Mouse (Mus musculus) midbrain, embryonic 14.5 days (tissue): ENCODE measurements around the gene Slc45a3. TPM values are rescaled to one million over a fixed set of nuclear protein-coding genes. Genes with fewer than 3 reads are reported as not detected.

ENCODE experiments used
- ATAC-seq: fragments of 200-750 bp; cut with Nextera tagmentation; 2 replicates; pipeline ENCODE4 v1.8.0; 2017; ENCODE audit warnings: moderate number of reproducible peaks, moderate library complexity; ENCODE audit not compliant: low FRiP score, low TSS enrichment
- DNase-seq: peaks from one replicate; pipeline ENCODE4 v3.0.0-alpha.2; 2015
- H3K27ac ChIP-seq: fragments of 300-500 bp; sonication (generic); replicated peaks from 2 replicates; pipeline ENCODE4 v1.5.1; 2014; ENCODE audit warnings: mild to moderate bottlenecking, low read depth, low read length, moderate library complexity
- H3K27me3 ChIP-seq: fragments of 300-500 bp; sonication (generic); 2 replicates; pipeline ENCODE4 v1.6.1; 2014; ENCODE audit warnings: low read length, control low read depth, mixed read lengths; ENCODE audit not compliant: control insufficient read depth, insufficient read depth
- H3K36me3 ChIP-seq: fragments of 300-500 bp; sonication (generic); 2 replicates; pipeline ENCODE4 v1.6.1; 2014; ENCODE audit warnings: low read length, control low read depth; ENCODE audit not compliant: control insufficient read depth, insufficient read depth
- H3K4me1 ChIP-seq: fragments of 300-500 bp; sonication (generic); 2 replicates; pipeline ENCODE4 v1.6.1; 2014; ENCODE audit warnings: mild to moderate bottlenecking, antibody characterized with exemption, low read length, control low read depth; ENCODE audit not compliant: control insufficient read depth, insufficient read depth
- H3K4me2 ChIP-seq: fragments of 300-500 bp; sonication (generic); 2 replicates; pipeline ENCODE4 v1.6.1; 2014; ENCODE audit warnings: mild to moderate bottlenecking, low read length, moderate library complexity
- H3K4me3 ChIP-seq: fragments of 300-500 bp; sonication (generic); replicated peaks from 2 replicates; pipeline ENCODE4 v1.5.1; 2014; ENCODE audit warnings: low read depth, low read length
- H3K9ac ChIP-seq: fragments of 300-500 bp; sonication (generic); replicated peaks from 2 replicates; pipeline ENCODE4 v1.6.1; 2014; ENCODE audit warnings: mild to moderate bottlenecking, low read length, moderate library complexity
- H3K9me3 ChIP-seq: fragments of 300-500 bp; sonication (generic); 2 replicates; pipeline ENCODE4 v1.6.1; 2016; ENCODE audit warnings: low read length, control low read depth, mixed read lengths; ENCODE audit not compliant: control insufficient read depth
- WGBS: fragments of 180-500 bp; shearing (Covaris S2); extraction: QIAGEN DNeasy Blood & Tissue Kit; methylation state at CpG from one replicate; pipeline ENCODE4 v1.1.7; 2014; 5-methylcytosine and 5-hydroxymethylcytosine counted together
- polyA plus RNA-seq: library from polyadenylated mRNA; unstranded; fragments of >200 nt; fragmentation: Nextera tagmentation; extraction: Ambion mirVana; gene quantifications from 2 replicates; pipeline ENCODE4 v1.2.1, GENCODE M21; 2014

Slc45a3 gene
- polyA plus RNA-seq, 1 experiment from 2014 or later = 6.4 TPM

GRCm38 (mm10) chr1:132007282-132007815 lies 44.6 kb downstream of the Slc45a3 start, which contains the start of gene Elk4:
Gene Elk4 (plus strand): TSS chr1:132007607.
- Histone ChIP-seq H3K4me3 (peak within 1 kb of the TSS; percentile 84), H3K27ac (peak within 1 kb of the TSS; percentile 98), H3K9me3 (no peaks in the 10 kb centered on the region), H3K27me3 (no peaks in the 10 kb centered on the region), H3K36me3 (no peaks in the 10 kb centered on the region), H3K4me2 (peak within 1 kb of the TSS; percentile 82), H3K9ac (peak within 1 kb of the TSS; percentile 91), H3K4me1 (peaks cover 17% of the 10 kb centered on the region)
- DNase-seq (peak; percentile 96), ATAC-seq (peak; percentile 92)
- under 1% methylated on average over 59 of the region's 61 CpGs for WGBS

GRCm38 (mm10) chr1:132007828-132008827 lies 45.4 kb downstream of the Slc45a3 start:
- peak; percentile 92 for ATAC-seq
- H3K4me2 ChIP-seq = peak overlapping the region; percentile 82
- no peaks in the 10 kb centered on the region for H3K36me3 ChIP-seq
- H3K27ac ChIP-seq = peak overlapping the region; percentile 98
- peaks cover 17% of the 10 kb centered on the region for H3K4me1 ChIP-seq
- WGBS = under 1% methylated on average over 70 of the region's 72 CpGs
- H3K9ac ChIP-seq = peak overlapping the region; percentile 91
- no peaks in the 10 kb centered on the region for H3K27me3 ChIP-seq
- H3K4me3 ChIP-seq = peak overlapping the region; percentile 84
- DNase-seq = peak; percentile 92
- H3K9me3 ChIP-seq = no peaks in the 10 kb centered on the region

GRCm38 (mm10) chr1:132008881-132009644 lies 46.3 kb downstream of the Slc45a3 start:
- Histone ChIP-seq H3K36me3 (no peaks in the 10 kb centered on the region), H3K9ac (peak overlapping the region; percentile 91; the same call in 1 of the 2 replicates), H3K4me2 (peak overlapping the region; percentile 82), H3K27ac (no peak overlapping the region), H3K4me1 (peaks cover 17% of the 10 kb centered on the region), H3K9me3 (no peaks in the 10 kb centered on the region), H3K4me3 (peak overlapping the region; percentile 84), H3K27me3 (no peaks in the 10 kb centered on the region)
- 38% methylated on average over 8 of the region's 8 CpGs for WGBS
- DNase-seq (peak; percentile 6), ATAC-seq (no peak)

GRCm38 (mm10) chr1:132010632-132011501 lies 48.1 kb downstream of the Slc45a3 start:
- Histone ChIP-seq H3K36me3 (0 out of 2 replicates have a peak, but pooled peaks cover 10% of the 10 kb centered on the region), H3K27me3 (no peaks in the 10 kb centered on the region), H3K4me2 (no peak overlapping the region), H3K9ac (no peak overlapping the region), H3K27ac (no peak overlapping the region), H3K4me1 (peaks cover 17% of the 10 kb centered on the region), H3K9me3 (no peaks in the 10 kb centered on the region), H3K4me3 (no peak overlapping the region)
- DNase-seq (no peak), ATAC-seq (no peak)
- 92% methylated on average over 17 of the region's 17 CpGs for WGBS

GRCm38 (mm10) chr1:132011785-132012184 lies 49.0 kb downstream of the Slc45a3 start:
- no peak overlapping the region for H3K27ac ChIP-seq
- ATAC-seq = no peak
- H3K9ac ChIP-seq = no peak overlapping the region
- no peaks in the 10 kb centered on the region for H3K9me3 ChIP-seq
- H3K4me3 ChIP-seq = no peak overlapping the region
- H3K27me3 ChIP-seq = no peaks in the 10 kb centered on the region
- DNase-seq = no peak
- 0 out of 2 replicates have a peak, but pooled peaks cover 11% of the 10 kb centered on the region for H3K36me3 ChIP-seq
- WGBS = 87% methylated on average over 2 of the region's 2 CpGs
- peaks cover 14% of the 10 kb centered on the region for H3K4me1 ChIP-seq
- no peak overlapping the region for H3K4me2 ChIP-seq

GRCm38 (mm10) chr1:132012861-132013260 lies 50.1 kb downstream of the Slc45a3 start:
- peaks cover 12% of the 10 kb centered on the region for H3K4me1 ChIP-seq
- no peak overlapping the region for H3K4me3 ChIP-seq
- H3K27me3 ChIP-seq = no peaks in the 10 kb centered on the region
- no peaks in the 10 kb centered on the region for H3K9me3 ChIP-seq
- 85% methylated on average over 8 of the region's 8 CpGs for WGBS
- no peak for ATAC-seq
- H3K36me3 ChIP-seq = peaks cover 19% of the 10 kb centered on the region
- DNase-seq = no peak
- H3K9ac ChIP-seq = no peak overlapping the region
- H3K27ac ChIP-seq = no peak overlapping the region
- H3K4me2 ChIP-seq = no peak overlapping the region

- Histone ChIP-seq H3K4me3 (no peak overlapping the region), H3K4me1 (no peaks in the 10 kb centered on the region), H3K9ac (no peak overlapping the region), H3K27me3 (no peaks in the 10 kb centered on the region), H3K4me2 (no peak overlapping the region), H3K9me3 (no peaks in the 10 kb centered on the region), H3K27ac (no peak overlapping the region), H3K36me3 (peaks cover 38% of the 10 kb centered on the region)
- no peak for DNase-seq
- ATAC-seq = no peak
- WGBS = 94% methylated on average over 1 of the region's 1 CpGs
Observed at GRCm38 (mm10) chr1:132014800-132015199, 52.0 kb downstream of the Slc45a3 start.

- no peak overlapping the region for H3K27ac ChIP-seq
- no peak overlapping the region for H3K4me2 ChIP-seq
- no peak for ATAC-seq
- DNase-seq = no peak
- no peaks in the 10 kb centered on the region for H3K4me1 ChIP-seq
- H3K36me3 ChIP-seq = peaks cover 55% of the 10 kb centered on the region
- WGBS = 87% methylated on average over 1 of the region's 1 CpGs
- no peaks in the 10 kb centered on the region for H3K9me3 ChIP-seq
- H3K27me3 ChIP-seq = no peaks in the 10 kb centered on the region
- H3K4me3 ChIP-seq = no peak overlapping the region
- H3K9ac ChIP-seq = no peak overlapping the region
Observed at GRCm38 (mm10) chr1:132016691-132017090, 53.9 kb downstream of the Slc45a3 start.
